Mouse (Mus musculus): ENCODE data around the gene Cbfa2t3.

- TF ChIP-seq CTCF (IDR thresholded peaks at IDR 0.05 in 2 of 3, conservative IDR thresholded peaks at IDR 0.05 in 1 of 3; ENCODE audit: control insufficient read depth in 1 of 3, insufficient read depth in 1 of 3, low read depth in 2 of 3, low read length in 3 of 3, poor library complexity in 1 of 3, severe bottlenecking in 1 of 3) (peak; percentile 49 to 67 (median 59)), TCF12 (IDR thresholded peaks at IDR 0.05; ENCODE audit: low read depth, low read length) (peak; percentile 100)
Observed at GRCm38 (mm10) chr8:122719500-122720065, 20.7 kb upstream of the Cbfa2t3 start.

Measured in MEL (cell line).